Mouse (Mus musculus) thymus, adult 2 months (tissue): ENCODE measurements around the gene Lbx1.

ENCODE experiments used
- CTCF ChIP-seq: fragments of 200-500 bp; IDR thresholded peaks from 2 replicates; pipeline ENCODE4 v1.5.1; 2012; ENCODE audit warnings: mild to moderate bottlenecking, control low read depth, low read length, moderate library complexity, borderline replicate concordance; ENCODE audit not compliant: control insufficient read depth, poor library complexity, insufficient read depth; ENCODE audit errors: extremely low read depth
- POLR2A ChIP-seq: fragments of 200-500 bp; IDR thresholded peaks from 2 replicates; pipeline ENCODE4 v1.6.1; 2012; ENCODE audit warnings: mild to moderate bottlenecking, low read length, control low read depth, moderate library complexity; ENCODE audit not compliant: control insufficient read depth, poor library complexity, insufficient read depth; ENCODE audit errors: extremely low read depth

DNA sequence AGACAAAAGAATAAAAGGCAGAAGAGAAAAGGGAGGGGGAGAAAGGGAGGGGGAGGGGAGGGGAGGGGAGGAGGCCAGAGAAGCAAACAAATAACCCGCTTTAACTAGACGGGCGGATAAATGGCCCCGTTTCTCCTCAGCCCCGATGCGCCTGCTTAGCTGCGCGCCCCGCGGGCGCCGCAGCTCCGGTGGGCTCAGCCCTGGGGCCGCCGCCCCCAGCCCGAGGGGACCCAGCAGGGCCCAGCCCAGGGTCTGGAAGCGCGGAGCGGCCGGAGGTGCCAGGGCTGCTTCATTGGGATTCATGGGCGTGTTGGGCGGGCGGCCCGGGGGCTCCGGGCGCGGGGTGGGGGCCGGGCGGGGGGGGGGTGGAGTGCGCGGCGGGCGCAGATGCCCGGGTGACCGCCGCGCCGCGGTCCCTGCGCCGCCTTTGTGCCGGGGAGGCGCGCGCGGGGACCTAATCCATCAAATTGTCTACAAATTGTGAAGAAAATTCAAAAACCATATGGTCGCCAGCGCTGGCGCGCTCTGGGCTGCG, 4.7 kb downstream of the Lbx1 start:
- no peak for TF ChIP-seq CTCF
- no peak for TF ChIP-seq POLR2A
